Mouse (Mus musculus) liver, embryonic 18 days (tissue): Measurements from ENCODE around the gene Nup85. TPM values are rescaled to one million over a fixed set of nuclear protein-coding genes. Genes with fewer than 3 reads are reported as not detected.

ENCODE experiments used
- polyA plus RNA-seq: library from polyadenylated mRNA; depleted of rRNA; stranded (reverse); fragments of >200 nt; gene quantifications from 2 replicates; pipeline ENCODE4 v1.2.3, GENCODE M21; 2012; rRNA removed

Nup85 gene
- polyA plus RNA-seq, result 52.3 and 55.6 TPM in 2 replicates

GRCm38 (mm10) chr11:115564064-115564809 is at the start of gene Nup85:
Gene Nup85, plus strand, starts transcription at chr11:115564434.

GRCm38 (mm10) chr11:115536038-115536681 is 28.1 kb upstream of the Nup85 start, which contains the start of gene Sumo2:
Gene Sumo2, minus strand, starts transcription at chr11:115536276.

DNA sequence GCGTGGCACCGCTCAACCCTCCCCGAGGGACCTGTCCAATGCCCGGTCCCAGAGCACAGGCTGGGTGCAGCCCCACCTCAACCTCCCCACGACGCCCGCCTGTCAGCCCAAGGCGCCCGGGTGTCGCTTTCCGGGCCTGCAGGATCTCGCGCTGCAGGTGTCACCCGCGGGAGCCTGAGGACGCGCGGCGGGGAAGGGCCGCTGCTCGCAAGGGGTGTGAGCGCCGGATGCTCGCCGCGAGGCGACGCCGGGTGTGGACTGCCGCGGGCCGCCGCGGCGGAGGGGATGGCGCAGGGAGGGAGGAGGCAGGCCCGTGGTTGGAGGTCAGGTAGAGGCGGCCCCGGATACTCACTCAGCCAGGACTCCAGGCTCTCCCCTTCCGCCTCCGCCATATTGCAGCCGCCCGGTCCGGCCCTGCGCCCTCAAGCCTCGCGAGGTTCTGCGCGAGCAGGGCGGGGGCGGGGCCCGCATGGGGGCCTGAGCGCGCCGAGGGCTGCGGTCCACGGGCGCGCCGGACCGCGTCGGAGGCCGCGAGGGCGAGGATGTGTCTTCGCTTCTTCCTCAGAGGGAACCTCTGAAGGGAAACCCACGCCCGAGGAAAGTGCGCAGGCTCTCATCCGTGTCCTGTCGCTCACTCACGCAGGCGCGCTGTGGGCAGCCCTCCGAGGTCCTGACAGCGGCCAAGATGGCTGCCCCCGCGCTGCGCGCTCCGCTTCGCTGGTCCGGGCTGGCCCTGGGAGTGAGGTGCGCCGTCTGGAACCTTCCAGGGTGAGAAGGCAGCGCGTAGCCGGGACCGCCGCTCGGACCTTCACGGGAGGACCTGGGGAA is 39.5 kb downstream of the Nup85 start, which contains the start of the genes Mrps7 and Gga3:
Gene Mrps7, plus strand, starts transcription at position 450 of the 828 bp plus-strand sequence.
Gene Gga3, minus strand, starts transcription at position 576 of the 828 bp plus-strand sequence.

DNA sequence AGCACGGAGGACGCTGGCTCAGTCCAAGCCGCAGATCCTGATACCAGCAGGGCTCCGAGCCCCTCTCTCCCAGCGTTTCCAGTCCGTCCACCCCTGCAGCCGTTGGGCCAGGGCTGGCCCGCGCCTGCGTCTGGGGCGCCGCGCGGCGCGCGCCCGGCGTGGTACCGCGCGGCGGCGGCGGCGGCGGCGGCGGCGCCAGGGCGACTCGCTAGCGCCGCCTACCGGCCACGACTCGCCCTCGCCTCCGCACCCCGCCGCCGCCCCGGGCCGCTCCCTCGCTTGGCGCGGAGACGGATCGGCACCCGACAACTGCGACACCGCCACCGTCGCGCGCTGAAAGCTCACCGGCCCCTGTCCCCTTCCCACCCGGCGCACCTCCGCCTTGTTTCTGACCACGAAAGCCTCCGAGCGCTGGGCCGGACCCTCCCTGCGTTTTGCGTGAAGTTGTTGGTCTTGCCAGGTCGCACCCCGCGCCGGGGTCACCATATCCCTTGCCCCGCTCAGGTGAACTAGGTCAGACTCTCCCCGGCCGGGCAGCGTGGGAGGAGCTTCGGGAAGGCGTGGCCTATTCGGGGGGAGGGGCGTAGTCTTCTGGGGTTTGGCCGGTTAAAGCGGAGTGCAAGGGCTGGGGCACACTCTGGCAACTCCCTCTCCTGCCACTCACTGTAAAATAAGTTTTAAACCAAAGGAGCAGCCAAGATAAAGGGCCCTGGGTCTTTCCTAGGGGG is 48.3 kb downstream of the Nup85 start, which contains the start of gene Mif4gd:
Gene Mif4gd, minus strand, starts transcription at position 560 of the 728 bp plus-strand sequence.

DNA sequence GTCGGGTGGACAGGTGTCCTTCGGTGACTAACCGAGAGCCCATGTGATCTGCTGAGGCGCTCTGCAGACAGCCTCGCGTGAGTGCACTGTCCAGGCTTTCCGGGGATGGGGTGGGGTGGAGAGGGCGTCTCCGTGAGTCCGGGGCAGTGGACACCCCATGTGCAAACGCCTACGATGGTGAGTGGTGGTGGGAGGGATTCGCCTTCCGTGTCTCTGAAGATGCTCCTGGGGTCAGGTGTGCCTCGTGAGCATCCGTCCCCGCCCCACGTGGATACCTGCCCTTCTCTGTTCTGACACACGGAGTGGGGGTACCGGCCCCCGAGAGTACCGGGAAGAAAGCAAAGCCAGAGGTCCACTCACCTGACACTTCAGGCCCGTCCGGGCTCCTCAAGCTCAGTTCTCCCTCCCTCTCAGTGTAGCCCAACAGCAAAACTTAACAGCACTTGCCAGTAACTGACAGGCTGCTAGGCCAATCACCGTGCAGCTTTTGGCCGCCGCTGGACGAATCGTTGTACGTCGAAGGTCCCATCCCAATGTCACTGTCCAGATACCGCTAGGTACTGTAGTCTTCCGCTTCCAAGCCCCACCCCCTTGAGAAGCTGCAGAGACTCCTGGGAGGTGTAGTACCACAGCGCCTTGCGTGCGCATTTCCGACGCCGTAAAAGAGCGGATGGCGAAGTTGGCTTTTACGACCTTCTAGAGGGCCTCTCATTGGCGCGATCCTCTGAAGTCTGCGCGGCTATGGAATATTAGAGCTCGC is 63.7 kb downstream of the Nup85 start, which contains the start of gene Slc25a19:
Gene Slc25a19, minus strand, starts transcription at position 591 of the 760 bp plus-strand sequence.

Other genes with a start within 250 kb of the Nup85 start
- 0.10 and 0.12 TPM in 2 replicates for gene Ush1g, start 242.4 kb upstream of the Nup85 start, polyA plus RNA-seq
- not detected in 2 replicates for gene Otop3, start 229.7 kb upstream of the Nup85 start, polyA plus RNA-seq
- 1.3 TPM in 2 replicates for gene Hid1, start 196.7 kb upstream of the Nup85 start, polyA plus RNA-seq
- 2.1 and 2.4 TPM in 2 replicates for gene Cdr2l, start 182.5 kb upstream of the Nup85 start, polyA plus RNA-seq
- 36.1 and 39.1 TPM in 2 replicates for gene Mrpl58, start 160.7 kb upstream of the Nup85 start, polyA plus RNA-seq
- 331 and 347 TPM in 2 replicates for gene Atp5h, start 144.5 kb upstream of the Nup85 start, polyA plus RNA-seq
- gene Kctd2, start 144.3 kb upstream of the Nup85 start, polyA plus RNA-seq, result 8.1 and 9.0 TPM in 2 replicates
- gene Trim80, start 123.9 kb upstream of the Nup85 start, polyA plus RNA-seq, result 0.61 and 0.77 TPM in 2 replicates
- gene Slc16a5, start 102.0 kb upstream of the Nup85 start, polyA plus RNA-seq, result 2.1 TPM in 2 replicates
- 2.9 and 3.0 TPM in 2 replicates for gene Armc7, start 88.8 kb upstream of the Nup85 start, polyA plus RNA-seq
- gene Nt5c, start 72.6 kb upstream of the Nup85 start, polyA plus RNA-seq, result 24.7 and 29.0 TPM in 2 replicates
- 89.7 and 90.7 TPM in 2 replicates for gene Jpt1, start 50.0 kb upstream of the Nup85 start, polyA plus RNA-seq
- gene Sumo2, start 28.2 kb upstream of the Nup85 start, polyA plus RNA-seq, result 133 and 136 TPM in 2 replicates
- gene Mrps7, start 39.5 kb downstream of the Nup85 start, polyA plus RNA-seq, result 23.3 and 24.4 TPM in 2 replicates
- gene Gga3, start 39.6 kb downstream of the Nup85 start, polyA plus RNA-seq, result 6.7 and 8.1 TPM in 2 replicates
- 35.3 and 35.9 TPM in 2 replicates for gene Mif4gd, start 48.5 kb downstream of the Nup85 start, polyA plus RNA-seq
- 7.8 and 8.4 TPM in 2 replicates for gene Slc25a19, start 63.9 kb downstream of the Nup85 start, polyA plus RNA-seq
- 22.1 and 25.3 TPM in 2 replicates for gene Grb2, start 144.2 kb downstream of the Nup85 start, polyA plus RNA-seq
- 7.4 and 8.5 TPM in 2 replicates for gene Tmem94, start 201.0 kb downstream of the Nup85 start, polyA plus RNA-seq
- 4.7 and 5.5 TPM in 2 replicates for gene Caskin2, start 249.2 kb downstream of the Nup85 start, polyA plus RNA-seq